Mouse (Mus musculus): ENCODE data around the gene Mvp.

DNA sequence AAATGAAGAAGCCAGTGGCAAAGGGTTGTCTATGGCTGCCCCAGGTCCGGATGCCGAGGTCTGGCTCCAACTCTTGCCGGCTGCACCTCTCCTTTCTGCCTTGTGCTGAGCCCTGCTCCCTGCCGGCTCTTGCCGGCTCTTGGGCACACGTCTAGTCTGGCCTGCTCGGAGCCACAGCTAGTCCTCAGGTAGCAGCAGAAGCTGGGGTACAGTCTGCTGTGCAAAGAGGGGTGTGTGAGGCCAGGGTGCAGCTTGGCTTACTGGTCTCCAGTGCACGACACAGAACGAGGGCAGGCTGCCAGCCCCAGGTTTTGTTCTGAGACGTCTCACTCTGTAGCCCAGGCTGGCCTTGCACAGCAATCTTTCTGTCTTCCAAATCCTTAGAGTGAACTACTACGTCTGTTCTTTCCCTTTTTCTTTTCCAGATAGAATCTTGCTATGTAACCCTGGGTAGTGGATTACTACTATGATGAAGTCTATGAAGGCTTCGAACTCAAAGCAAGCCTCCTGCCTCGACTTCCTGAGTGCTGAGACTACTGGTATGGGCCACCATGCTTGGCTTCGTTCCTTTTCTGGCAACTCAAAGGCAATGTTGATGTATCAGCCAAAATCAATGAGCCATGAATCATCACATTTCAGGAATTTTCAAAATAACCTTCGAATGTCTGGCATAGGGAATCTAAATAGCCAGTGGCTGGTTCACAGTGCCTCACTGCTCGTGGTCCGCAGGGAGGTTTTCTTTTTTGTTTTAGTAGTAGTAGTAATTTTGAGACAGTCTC, 4.9 kb downstream of the Mvp start:
- TF ChIP-seq EP300 (IDR thresholded peaks at IDR 0.05) (no peak), CTCF (IDR thresholded peaks at IDR 0.05) (no peak)

Measured in lung, postnatal 0 days (tissue).